Mouse (Mus musculus) cortical plate, adult 2 months (tissue): ENCODE data around the gene Slf1.

ENCODE experiments used
- CTCF ChIP-seq: fragments of 200-500 bp; IDR thresholded peaks from 2 replicates; pipeline ENCODE4 v1.5.1; 2011; ENCODE audit warnings: mild to moderate bottlenecking, control low read depth, low read length; ENCODE audit not compliant: insufficient read depth; ENCODE audit errors: extremely low read depth
- POLR2A ChIP-seq: fragments of 200-500 bp; IDR thresholded peaks from 2 replicates; pipeline ENCODE4 v1.6.1; 2011; ENCODE audit warnings: mild to moderate bottlenecking, low read length, control low read depth; ENCODE audit not compliant: insufficient read depth; ENCODE audit errors: extremely low read depth

DNA sequence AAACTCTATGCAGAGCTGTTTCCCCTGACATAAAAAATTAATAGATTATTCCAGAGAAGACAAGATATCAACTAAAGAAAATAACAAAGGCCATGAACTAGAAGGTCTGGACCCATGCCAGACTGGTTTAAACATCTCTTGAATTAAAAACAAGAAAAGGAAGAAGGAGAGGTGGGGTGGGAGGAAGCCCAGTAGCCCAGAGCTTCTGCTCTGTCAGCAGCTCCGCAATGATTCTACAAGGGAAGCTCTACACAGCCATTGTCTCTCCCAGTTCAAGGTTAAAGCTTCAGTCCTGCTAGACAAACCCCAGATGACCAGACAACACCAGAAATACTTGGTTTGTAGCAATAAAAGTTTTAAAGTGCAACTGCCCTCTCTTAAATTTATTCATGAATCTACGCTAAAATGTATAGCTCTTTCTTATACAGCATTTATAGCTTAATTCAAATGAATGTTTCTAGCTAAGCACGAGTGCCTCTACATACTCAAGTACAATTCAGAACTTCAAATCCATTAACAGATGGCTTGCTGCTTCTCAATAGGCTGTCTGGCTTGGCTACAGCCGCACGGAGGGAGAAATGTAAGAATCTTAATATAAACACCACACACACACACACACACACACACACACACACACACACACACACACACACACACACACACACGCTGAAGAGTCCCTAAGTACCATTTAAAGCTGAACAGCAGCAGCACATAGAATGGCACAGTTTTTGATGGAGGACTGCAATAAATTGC lies 87.9 kb downstream of the Slf1 start:
- no peak for TF ChIP-seq CTCF
- TF ChIP-seq POLR2A: no peak
